Mouse (Mus musculus) liver, postnatal 0 days (tissue): ENCODE data around the gene Bbip1.

Experiments
- CTCF ChIP-seq: sonication (generic); IDR thresholded peaks from 2 replicates; pipeline ENCODE4 v1.5.1; 2016; ENCODE audit warnings: antibody characterized with exemption, low read depth
- EP300 ChIP-seq: IDR thresholded peaks from 2 replicates; pipeline ENCODE4 v1.6.1; 2016; ENCODE audit warnings: antibody characterized with exemption, low read depth, mild to moderate bottlenecking

DNA sequence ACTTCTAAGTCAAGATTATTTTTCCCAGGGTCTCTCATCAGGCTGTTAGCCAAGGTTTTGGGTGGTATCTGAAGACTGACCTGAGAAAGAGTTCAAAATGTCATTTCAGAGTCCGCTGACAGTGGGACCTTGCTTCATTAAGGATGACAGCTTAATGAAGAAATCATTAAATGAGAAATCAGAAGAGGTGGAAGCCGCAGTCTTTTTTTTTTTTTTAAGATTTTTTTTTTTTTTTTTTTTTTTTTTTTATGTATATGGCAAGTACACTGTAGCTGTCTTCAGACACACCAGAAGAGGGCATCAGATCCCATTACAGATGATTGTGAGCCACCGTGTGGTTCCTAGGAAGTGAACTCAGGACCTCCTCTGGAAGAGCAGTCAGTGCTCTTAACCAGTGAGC is 49.4 kb upstream of the Bbip1 start:
- TF ChIP-seq CTCF (no peak), EP300 (no peak)
